In genomic region chr11:95570827-95571619, GRCm38 (mm10) we compare ENCODE assay signal across 11 mouse cellular contexts. TPM values are rescaled to one million over a fixed set of nuclear protein-coding genes. Genes with fewer than 3 reads are reported as not detected.
DNase-seq lines count a peak whose midpoint lies in the region; ATAC-seq and TF ChIP-seq lines count a peak whose summit lies in the region.
"Had no signal": no experiment of that assay in that cellular context is flagged by ENCODE, and none has a peak within 500 bp of the region (broad histone marks: within the 10 kb centered on the region; RNA-seq: fewer than 3 reads in every experiment).

No protein-coding gene starts in this region.

- TF ChIP-seq EP300 in stomach, postnatal 0 days (optimal IDR thresholded peaks at IDR 0.05), result no peak

- H3K36me3 ChIP-seq in heart, embryonic 14.5 days (ENCODE audit: control insufficient read depth, insufficient read depth, low read length), result no peaks in the 10 kb centered on the region
- no peaks in the 10 kb centered on the region for H3K36me3 ChIP-seq in stomach, embryonic 14.5 days (ENCODE audit: control insufficient read depth, insufficient read depth, low read length)
- H3K36me3 ChIP-seq in stomach, postnatal 0 days (ENCODE audit: control insufficient read depth, insufficient read depth, low read length), result no peaks in the 10 kb centered on the region
- H3K36me3 ChIP-seq in embryonic facial prominence, embryonic 10.5 days (replicated peaks), result peaks cover 6% of the 10 kb centered on the region; the same call in 1 of the 2 replicates
- no peaks in the 10 kb centered on the region for H3K36me3 ChIP-seq in intestine, embryonic 16.5 days (ENCODE audit: control insufficient read depth, insufficient read depth, low read length)
- H3K36me3 ChIP-seq: heart, embryonic 15.5 days had no signal

- intact Hi-C loops in left cerebral cortex, postnatal 14 days (cut with DNase I), result no loop called here

- TF ChIP-seq CTCF in stomach, postnatal 0 days (IDR thresholded peaks at IDR 0.05; ENCODE audit: low read depth), result no peak; the same call in 1 of the 2 replicates

- H3K9ac ChIP-seq in heart, embryonic 14.5 days (ENCODE audit: low read length), result no peak overlapping the region
- H3K9ac ChIP-seq in stomach, embryonic 14.5 days (replicated peaks; ENCODE audit: low read depth, low read length), result no peak overlapping the region
- no peak overlapping the region; the same call in 1 of the 2 replicates for H3K9ac ChIP-seq in stomach, postnatal 0 days (ENCODE audit: low read length)
- H3K9ac ChIP-seq in intestine, embryonic 16.5 days (ENCODE audit: low read depth, low read length), result no peak overlapping the region
- H3K9ac ChIP-seq: heart, embryonic 15.5 days had no signal

- no peak overlapping the region for H3K27ac ChIP-seq in heart, embryonic 14.5 days (replicated peaks in 1 of 2; ENCODE audit: control insufficient read depth in 1 of 2, insufficient read depth in 1 of 2, low read depth in 2 of 2, low read length in 2 of 2)
- peak overlapping the region; percentile 21; the same call in 1 of the 2 replicates for H3K27ac ChIP-seq in stomach, embryonic 14.5 days (ENCODE audit: low read length)
- no peak overlapping the region for H3K27ac ChIP-seq in stomach, postnatal 0 days (replicated peaks)
- peak overlapping the region; percentile 49; the same call in 1 of the 2 replicates for H3K27ac ChIP-seq in embryonic facial prominence, embryonic 10.5 days (replicated peaks)
- H3K27ac ChIP-seq in intestine, embryonic 16.5 days (ENCODE audit: low read length), result no peak overlapping the region
- H3K27ac ChIP-seq: heart, embryonic 15.5 days had no signal

- ATAC-seq in heart, embryonic 14.5 days (ENCODE audit: insufficient number of reproducible peaks, insufficient read depth, low FRiP score, low read depth), result 0 out of 2 replicates have a peak, but pooled peaks have one; percentile 18
- no peak for ATAC-seq in stomach, embryonic 14.5 days (ENCODE audit: insufficient number of reproducible peaks, insufficient read depth, low FRiP score, low read depth)
- no peak for ATAC-seq in stomach, postnatal 0 days (ENCODE audit: low FRiP score, low TSS enrichment)
- ATAC-seq in intestine, embryonic 16.5 days, result no peak
- ATAC-seq: inflammation-experienced regulatory T-cells, adult 6 months; Patski had no signal

- no peak overlapping the region for H3K4me3 ChIP-seq in heart, embryonic 14.5 days (ENCODE audit: control insufficient read depth in 1 of 2, insufficient read depth in 1 of 2, low read depth in 1 of 2, low read length in 2 of 2)
- H3K4me3 ChIP-seq in stomach, embryonic 14.5 days (ENCODE audit: low read depth, low read length), result no peak overlapping the region
- H3K4me3 ChIP-seq in stomach, postnatal 0 days (ENCODE audit: low read depth, low read length), result no peak overlapping the region
- H3K4me3 ChIP-seq in embryonic facial prominence, embryonic 10.5 days, result peak overlapping the region; percentile 21; the same call in 1 of the 2 replicates
- H3K4me3 ChIP-seq in intestine, embryonic 16.5 days (ENCODE audit: low read length), result no peak overlapping the region
- H3K4me3 ChIP-seq: heart, embryonic 15.5 days had no signal

- H3K9me3 ChIP-seq in heart, embryonic 14.5 days (ENCODE audit: control insufficient read depth, low read length), result no peaks in the 10 kb centered on the region
- no peaks in the 10 kb centered on the region for H3K9me3 ChIP-seq in stomach, embryonic 14.5 days (ENCODE audit: control insufficient read depth, low read depth, low read length)
- H3K9me3 ChIP-seq in stomach, postnatal 0 days (ENCODE audit: control insufficient read depth, low read length), result no peaks in the 10 kb centered on the region
- H3K9me3 ChIP-seq in embryonic facial prominence, embryonic 10.5 days, result no peaks in the 10 kb centered on the region
- H3K9me3 ChIP-seq in intestine, embryonic 16.5 days (ENCODE audit: control insufficient read depth, low read length), result no peaks in the 10 kb centered on the region
- H3K9me3 ChIP-seq: heart, embryonic 15.5 days had no signal

- H3K4me2 ChIP-seq in heart, embryonic 14.5 days (ENCODE audit: low read length), result no peak overlapping the region
- no peak overlapping the region for H3K4me2 ChIP-seq in stomach, embryonic 14.5 days (replicated peaks; ENCODE audit: low read depth, low read length)
- H3K4me2 ChIP-seq in stomach, postnatal 0 days (replicated peaks; ENCODE audit: low read depth), result no peak overlapping the region
- no peak overlapping the region for H3K4me2 ChIP-seq in intestine, embryonic 16.5 days (ENCODE audit: low read depth, low read length)
- H3K4me2 ChIP-seq: heart, embryonic 15.5 days had no signal

- no peak for DNase-seq in heart, adult 9 months (ENCODE audit: low spot score in 2 of 2)
- no peak for DNase-seq in stomach, postnatal 0 days (ENCODE audit: low spot score)
- peak; percentile 43 for DNase-seq in embryonic facial prominence, embryonic 10.5 days (ENCODE audit: low spot score)
- no peak for DNase-seq in left cerebral cortex, postnatal 14 days (ENCODE audit: low spot score in 2 of 2)
- DNase-seq: adrenal gland, postnatal 10 days had no signal

- peaks cover 5 to 17% of the 10 kb centered on the region in 2 experiments; a peak in 2 of 4 replicates for H3K4me1 ChIP-seq in heart, embryonic 14.5 days (ENCODE audit: control insufficient read depth in 2 of 2, insufficient read depth in 2 of 2, low read length in 2 of 2)
- H3K4me1 ChIP-seq in stomach, embryonic 14.5 days (ENCODE audit: control insufficient read depth, insufficient read depth, low read length), result peaks cover 45% of the 10 kb centered on the region
- H3K4me1 ChIP-seq in stomach, postnatal 0 days (replicated peaks; ENCODE audit: control insufficient read depth, insufficient read depth), result peaks cover 9% of the 10 kb centered on the region; the same call in 1 of the 2 replicates
- H3K4me1 ChIP-seq in embryonic facial prominence, embryonic 10.5 days, result peaks cover 89% of the 10 kb centered on the region
- H3K4me1 ChIP-seq in intestine, embryonic 16.5 days (ENCODE audit: control insufficient read depth, insufficient read depth, low read length), result peaks cover 38% of the 10 kb centered on the region

- 60% methylated on average over 25 of the region's 25 CpGs for WGBS in heart, embryonic 14.5 days
- 64% methylated on average over 25 of the region's 25 CpGs for WGBS in stomach, embryonic 14.5 days
- 67% methylated on average over 25 of the region's 25 CpGs for WGBS in stomach, postnatal 0 days
- 52% methylated on average over 25 of the region's 25 CpGs for WGBS in embryonic facial prominence, embryonic 10.5 days
- 56% methylated on average over 25 of the region's 25 CpGs for WGBS in intestine, embryonic 16.5 days

- H3K27me3 ChIP-seq in heart, embryonic 14.5 days (ENCODE audit: control insufficient read depth, insufficient read depth, low read length), result peaks cover 11% of the 10 kb centered on the region; the same call in 1 of the 2 replicates
- H3K27me3 ChIP-seq in stomach, embryonic 14.5 days (ENCODE audit: control insufficient read depth, insufficient read depth, low read length), result no peaks in the 10 kb centered on the region
- H3K27me3 ChIP-seq in stomach, postnatal 0 days (ENCODE audit: control insufficient read depth, insufficient read depth, low read length), result no peaks in the 10 kb centered on the region
- peaks cover 41% of the 10 kb centered on the region for H3K27me3 ChIP-seq in embryonic facial prominence, embryonic 10.5 days (replicated peaks; ENCODE audit: low read depth, poor library complexity, severe bottlenecking)
- peaks cover 3% of the 10 kb centered on the region; the same call in 1 of the 2 replicates for H3K27me3 ChIP-seq in intestine, embryonic 16.5 days (replicated peaks; ENCODE audit: control insufficient read depth, insufficient read depth, low read length)

RNA-seq across cellular contexts. Expression of gene Ngfr, which starts 16.5 kb away (rescaled TPM):
- 1.2 and 3.0 TPM in 2 replicates for polyA plus RNA-seq in heart, embryonic 14.5 days (2014; fragmentation: Nextera tagmentation; extraction: Ambion mirVana)
- polyA plus RNA-seq in stomach, embryonic 14.5 days (2014; fragmentation: Nextera tagmentation; extraction: Ambion mirVana), result 8.5 and 9.3 TPM in 2 replicates
- polyA plus RNA-seq in stomach, postnatal 0 days (2015; fragmentation: Nextera tagmentation; extraction: Ambion mirVana), result 3.9 and 4.8 TPM in 2 replicates
- 21.7 and 23.5 TPM in 2 replicates for polyA plus RNA-seq in embryonic facial prominence, embryonic 10.5 days (2016; fragmentation: Nextera tagmentation; extraction: Ambion mirVana)
- polyA plus RNA-seq in intestine, embryonic 16.5 days (2015; fragmentation: Nextera tagmentation; extraction: Ambion mirVana), result 15.5 and 15.8 TPM in 2 replicates
- 1 to 10 TPM in 1 of 2 experiments, under 1 TPM in 1; 0.94 to 2.0 TPM for total RNA-seq in left cerebral cortex, postnatal 14 days (2021)
- polyA plus RNA-seq: inflammation-experienced regulatory T-cells, adult 6 months had no signal

RNA-seq across cellular contexts. Expression of gene Nxph3, which starts 56.7 kb away (rescaled TPM):
- 0.36 TPM in 1 of 2 replicates, not detected in the other for polyA plus RNA-seq in heart, embryonic 14.5 days (2014; fragmentation: Nextera tagmentation; extraction: Ambion mirVana)
- polyA plus RNA-seq in stomach, embryonic 14.5 days (2014; fragmentation: Nextera tagmentation; extraction: Ambion mirVana), result 0.86 and 1.1 TPM in 2 replicates
- 0.44 and 0.76 TPM in 2 replicates for polyA plus RNA-seq in stomach, postnatal 0 days (2015; fragmentation: Nextera tagmentation; extraction: Ambion mirVana)
- 0.50 and 0.54 TPM in 2 replicates for polyA plus RNA-seq in embryonic facial prominence, embryonic 10.5 days (2016; fragmentation: Nextera tagmentation; extraction: Ambion mirVana)
- polyA plus RNA-seq in intestine, embryonic 16.5 days (2015; fragmentation: Nextera tagmentation; extraction: Ambion mirVana), result 0.32 and 0.37 TPM in 2 replicates
- total RNA-seq in left cerebral cortex, postnatal 14 days (2021), result 10 to 100 TPM; 32.5 to 46.2 TPM
- polyA plus RNA-seq: inflammation-experienced regulatory T-cells, adult 6 months had no signal

Comparison
In these comparisons a context has a peak if more than half of its experiments do, and no peak if none do; other contexts are left out.
1. H3K27ac ChIP-seq: peak in stomach, embryonic 14.5 days (single experiment) and embryonic facial prominence, embryonic 10.5 days (single experiment); none in heart, embryonic 14.5 days (0 of 2), stomach, postnatal 0 days (single experiment) and intestine, embryonic 16.5 days (single experiment).